Mouse (Mus musculus) kidney, embryonic 16.5 days (tissue): ENCODE measurements around the gene Prepl. TPM values are rescaled to one million over a fixed set of nuclear protein-coding genes. Genes with fewer than 3 reads are reported as not detected.
A peak's percentile ranks its signal among the peaks of the same experiment; 100 is the strongest.

Experiments used
- ATAC-seq: fragments of 200-750 bp; cut with Nextera tagmentation; 2 replicates; pipeline ENCODE4 v1.8.0; 2017; ENCODE audit warnings: moderate TSS enrichment; ENCODE audit not compliant: low FRiP score, low TSS enrichment
- H3K27ac ChIP-seq: fragments of 300-500 bp; sonication (generic); 2 replicates; pipeline ENCODE4 v1.5.1; 2014; ENCODE audit warnings: low read length
- H3K27me3 ChIP-seq: fragments of 300-500 bp; sonication (generic); 2 replicates; pipeline ENCODE4 v1.6.1; 2014; ENCODE audit warnings: low read length, control low read depth, mixed read lengths; ENCODE audit not compliant: insufficient read depth
- H3K36me3 ChIP-seq: fragments of 300-500 bp; sonication (generic); 2 replicates; pipeline ENCODE4 v1.6.1; 2014; ENCODE audit warnings: low read length, control low read depth, mixed read lengths; ENCODE audit not compliant: insufficient read depth
- H3K4me1 ChIP-seq: fragments of 300-500 bp; sonication (generic); 2 replicates; pipeline ENCODE4 v1.6.1; 2014; ENCODE audit warnings: low read length, control low read depth, mixed read lengths; ENCODE audit not compliant: insufficient read depth
- H3K4me2 ChIP-seq: fragments of 300-500 bp; sonication (generic); replicated peaks from 2 replicates; pipeline ENCODE4 v1.6.1; 2014; ENCODE audit warnings: low read depth, low read length
- H3K4me3 ChIP-seq: fragments of 300-500 bp; sonication (generic); 2 replicates; pipeline ENCODE4 v1.5.1; 2014; ENCODE audit warnings: mild to moderate bottlenecking, low read length
- H3K9ac ChIP-seq: fragments of 300-500 bp; sonication (generic); replicated peaks from 2 replicates; pipeline ENCODE4 v1.6.1; 2014; ENCODE audit warnings: low read length
- H3K9me3 ChIP-seq: fragments of 300-500 bp; sonication (generic); 2 replicates; pipeline ENCODE4 v1.6.1; 2016; ENCODE audit warnings: low read length, control low read depth
- WGBS: fragments of 180-500 bp; shearing (Covaris S2); extraction: QIAGEN DNeasy Blood & Tissue Kit; methylation state at CpG from one replicate; pipeline ENCODE4 v1.1.7; 2014; 5-methylcytosine and 5-hydroxymethylcytosine counted together
- polyA plus RNA-seq: library from polyadenylated mRNA; unstranded; fragments of >200 nt; fragmentation: Nextera tagmentation; extraction: Ambion mirVana; gene quantifications from 2 replicates; pipeline ENCODE4 v1.2.1, GENCODE M21; 2015

Prepl gene
- polyA plus RNA-seq, 1 experiment from 2014 or later = 33.0 TPM

DNA sequence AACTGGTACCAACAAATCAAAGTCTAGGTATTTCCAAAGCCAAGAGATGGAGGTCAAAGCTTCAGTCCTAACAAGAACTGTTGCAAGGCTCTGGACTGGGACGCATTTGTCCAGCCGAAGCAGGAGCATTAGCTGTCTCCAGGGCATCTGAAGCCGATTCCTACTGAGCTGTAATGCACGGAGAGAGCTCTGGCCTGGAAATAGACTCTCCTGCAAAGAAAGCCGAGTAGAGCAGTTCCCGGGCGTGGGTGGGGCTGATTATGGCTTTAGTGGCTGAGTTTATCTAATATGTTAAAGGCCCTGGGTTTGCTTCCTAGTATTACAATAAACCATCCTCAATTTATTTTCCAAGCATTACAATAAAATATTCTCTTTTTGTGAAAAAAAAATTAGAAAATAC, 16.8 kb downstream of the Prepl start:
- no peaks in the 10 kb centered on the region for H3K9me3 ChIP-seq
- no peak for ATAC-seq
- H3K27me3 ChIP-seq = no peaks in the 10 kb centered on the region
- no peak overlapping the region for H3K9ac ChIP-seq
- WGBS = 67% methylated on average over 7 of the region's 7 CpGs
- peaks cover 5% of the 10 kb centered on the region; the same call in 1 of the 2 replicates for H3K4me1 ChIP-seq
- H3K27ac ChIP-seq = no peak overlapping the region
- H3K36me3 ChIP-seq = peaks cover 46% of the 10 kb centered on the region
- no peak overlapping the region for H3K4me2 ChIP-seq
- no peak overlapping the region for H3K4me3 ChIP-seq

DNA sequence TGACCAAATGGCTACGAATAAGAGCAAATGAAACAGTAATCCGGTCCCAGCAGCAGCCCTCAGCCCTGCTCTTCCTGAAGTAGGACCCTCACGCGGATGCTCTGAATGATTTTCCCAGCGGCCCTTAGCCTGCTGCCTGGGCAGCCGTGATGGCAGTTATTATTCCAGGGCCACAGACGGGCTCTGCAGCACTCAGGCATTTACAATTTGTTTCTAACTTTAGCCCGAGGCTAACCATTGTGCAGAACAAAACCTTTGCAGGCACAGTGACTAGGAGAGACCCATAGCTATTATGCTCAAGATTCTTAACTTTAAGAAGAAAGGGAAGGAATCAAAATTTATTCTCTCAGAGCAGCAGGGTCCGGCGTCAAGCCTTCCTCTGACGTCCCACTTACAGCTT, 17.7 kb downstream of the Prepl start:
- H3K9me3 ChIP-seq = no peaks in the 10 kb centered on the region
- 56% methylated on average over 11 of the region's 11 CpGs for WGBS
- H3K4me3 ChIP-seq = no peak overlapping the region
- H3K4me2 ChIP-seq = no peak overlapping the region
- ATAC-seq = no peak
- H3K9ac ChIP-seq = 0 out of 2 replicates have a peak overlapping the region, but pooled peaks have one; percentile 25
- H3K27ac ChIP-seq = peak overlapping the region; percentile 15; the same call in 1 of the 2 replicates
- H3K36me3 ChIP-seq = peaks cover 43% of the 10 kb centered on the region
- no peaks in the 10 kb centered on the region for H3K27me3 ChIP-seq
- peaks cover 5% of the 10 kb centered on the region; the same call in 1 of the 2 replicates for H3K4me1 ChIP-seq

DNA sequence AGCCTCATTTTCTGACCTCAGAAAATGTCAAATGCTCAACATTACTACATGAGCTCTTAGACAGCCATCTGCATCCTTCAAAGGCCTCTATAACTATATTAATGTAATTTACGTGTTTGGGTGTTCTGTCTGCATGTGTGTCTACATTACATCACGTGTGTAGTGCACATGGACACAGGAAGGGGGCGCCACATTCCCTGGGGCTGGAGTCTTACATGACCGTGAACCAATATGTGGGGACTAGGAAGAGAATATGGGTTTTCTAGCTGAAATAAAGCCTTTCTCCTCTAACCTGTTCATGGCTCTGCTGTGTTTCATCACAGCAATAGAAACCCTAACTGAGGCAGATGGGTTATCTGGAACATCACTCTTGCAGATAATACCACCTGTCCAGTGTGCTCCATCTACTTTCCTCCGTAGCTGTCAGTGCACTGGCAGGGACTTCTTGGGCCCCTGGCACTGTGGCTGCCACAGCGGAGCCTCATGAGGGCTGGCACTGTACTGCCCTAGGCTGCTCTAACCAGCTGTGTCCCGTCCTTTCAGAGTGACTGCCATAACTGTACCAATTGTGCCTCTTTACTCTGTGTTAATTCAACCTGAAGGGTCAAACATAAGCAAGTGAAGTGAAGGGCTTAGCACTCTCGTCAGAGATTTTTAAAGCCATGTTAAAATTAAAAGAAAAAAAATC, 18.8 kb downstream of the Prepl start:
- Histone ChIP-seq H3K36me3 (peaks cover 38% of the 10 kb centered on the region), H3K4me2 (no peak overlapping the region), H3K27me3 (no peaks in the 10 kb centered on the region), H3K9ac (no peak overlapping the region), H3K9me3 (no peaks in the 10 kb centered on the region), H3K27ac (no peak overlapping the region), H3K4me1 (peaks cover 5% of the 10 kb centered on the region; the same call in 1 of the 2 replicates), H3K4me3 (no peak overlapping the region)
- 90% methylated on average over 8 of the region's 8 CpGs for WGBS
- ATAC-seq = no peak

DNA sequence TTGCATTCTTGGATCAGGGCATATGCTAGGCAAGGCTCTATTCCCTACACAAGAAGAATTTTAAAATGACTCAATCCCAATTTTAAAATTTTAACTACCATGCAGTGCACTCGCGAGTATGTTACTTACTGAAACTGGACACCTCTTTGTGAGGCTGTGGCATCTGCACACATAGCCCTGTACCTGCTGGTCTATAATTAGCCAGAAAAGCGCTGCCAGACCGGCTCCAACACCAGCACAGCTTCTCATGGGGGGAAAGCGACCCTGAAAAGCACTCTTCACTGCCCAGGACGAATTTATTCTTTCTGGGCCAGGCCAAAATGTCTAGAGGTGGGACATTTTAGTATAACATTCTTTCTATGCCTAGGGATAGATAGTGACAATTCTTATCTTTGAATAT, 19.4 kb downstream of the Prepl start:
- ATAC-seq = no peak
- 78% methylated on average over 6 of the region's 6 CpGs for WGBS
- no peaks in the 10 kb centered on the region for H3K27me3 ChIP-seq
- no peak overlapping the region for H3K4me2 ChIP-seq
- H3K4me3 ChIP-seq = no peak overlapping the region
- H3K27ac ChIP-seq = no peak overlapping the region
- H3K9ac ChIP-seq = no peak overlapping the region
- H3K36me3 ChIP-seq = peaks cover 37% of the 10 kb centered on the region
- no peaks in the 10 kb centered on the region for H3K9me3 ChIP-seq
- H3K4me1 ChIP-seq = peaks cover 5% of the 10 kb centered on the region; the same call in 1 of the 2 replicates

DNA sequence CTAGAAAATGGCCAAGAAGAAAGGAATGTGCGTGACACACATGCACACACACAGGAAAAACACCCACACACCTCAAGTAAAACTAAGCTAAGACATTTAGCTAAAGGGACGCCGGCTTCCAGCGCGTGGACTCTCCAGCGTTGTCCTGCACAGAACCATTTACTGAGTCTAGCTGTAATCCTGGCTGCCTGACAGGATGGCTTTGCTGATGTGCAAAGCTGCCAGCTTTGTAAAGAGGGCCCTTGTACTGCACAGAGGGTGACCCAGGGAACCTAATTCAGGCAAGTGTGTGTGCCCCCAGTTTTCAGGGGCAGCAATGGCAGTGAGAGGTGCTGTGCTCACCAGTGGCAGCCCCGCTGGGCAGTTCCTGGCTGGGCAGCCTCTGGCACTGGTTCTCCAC, 22.7 kb downstream of the Prepl start:
- WGBS = 91% methylated on average over 7 of the region's 7 CpGs
- H3K9ac ChIP-seq = no peak overlapping the region
- no peak overlapping the region for H3K4me3 ChIP-seq
- ATAC-seq = no peak
- peaks cover 55% of the 10 kb centered on the region for H3K36me3 ChIP-seq
- H3K27me3 ChIP-seq = no peaks in the 10 kb centered on the region
- no peaks in the 10 kb centered on the region for H3K4me1 ChIP-seq
- H3K4me2 ChIP-seq = no peak overlapping the region
- H3K9me3 ChIP-seq = no peaks in the 10 kb centered on the region
- H3K27ac ChIP-seq = no peak overlapping the region

DNA sequence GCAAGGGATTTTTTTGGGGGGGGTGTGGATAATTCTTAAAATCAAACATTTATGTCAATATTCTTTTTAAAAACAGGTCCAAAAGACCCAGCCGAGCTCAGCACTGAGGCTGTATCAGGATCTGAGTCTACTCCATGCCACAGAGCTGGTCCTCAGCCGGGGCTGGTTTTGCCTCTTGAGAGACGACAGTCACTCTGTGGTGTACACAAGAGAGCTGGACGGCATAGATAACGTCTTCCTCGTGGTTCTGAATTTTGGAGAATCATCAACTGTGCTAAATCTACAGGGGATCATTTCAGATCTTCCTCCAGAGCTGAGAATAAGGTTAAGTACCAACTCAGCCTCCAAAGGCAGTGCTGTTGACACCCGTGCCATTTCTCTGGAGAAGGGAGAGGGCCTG, 26.5 kb downstream of the Prepl start:
- ATAC-seq = no peak
- WGBS = 91% methylated on average over 7 of the region's 7 CpGs
- Histone ChIP-seq H3K9ac (no peak overlapping the region), H3K27ac (no peak overlapping the region), H3K4me2 (no peak overlapping the region), H3K9me3 (no peaks in the 10 kb centered on the region), H3K27me3 (no peaks in the 10 kb centered on the region), H3K4me3 (no peak overlapping the region), H3K36me3 (peaks cover 38% of the 10 kb centered on the region), H3K4me1 (no peaks in the 10 kb centered on the region)

DNA sequence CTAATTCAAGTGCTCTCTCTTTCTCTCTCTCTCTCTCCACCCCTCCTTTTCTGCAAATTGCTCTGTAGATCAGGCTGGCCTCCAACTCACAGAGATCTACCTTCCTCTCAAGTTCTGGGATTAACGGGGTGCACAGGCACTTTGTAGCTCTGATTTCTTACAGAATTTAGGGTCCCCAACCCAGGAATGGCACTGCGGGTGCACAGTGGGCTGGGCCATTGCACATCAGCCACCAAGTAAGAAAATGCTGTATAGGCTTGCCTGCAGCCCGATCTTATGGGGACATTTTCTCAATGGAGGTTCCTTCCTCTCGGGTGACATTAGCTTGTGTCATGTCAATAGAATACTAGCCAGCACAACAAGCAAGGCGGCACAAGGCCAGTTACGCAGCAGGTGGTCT, 30.9 kb downstream of the Prepl start:
- Histone ChIP-seq H3K27me3 (no peaks in the 10 kb centered on the region), H3K4me2 (no peak overlapping the region), H3K9me3 (no peaks in the 10 kb centered on the region), H3K9ac (no peak overlapping the region), H3K4me3 (no peak overlapping the region), H3K4me1 (no peaks in the 10 kb centered on the region), H3K36me3 (peaks cover 15% of the 10 kb centered on the region; the same call in 1 of the 2 replicates), H3K27ac (no peak overlapping the region)
- ATAC-seq = no peak
- 94% methylated on average over 6 of the region's 6 CpGs for WGBS

DNA sequence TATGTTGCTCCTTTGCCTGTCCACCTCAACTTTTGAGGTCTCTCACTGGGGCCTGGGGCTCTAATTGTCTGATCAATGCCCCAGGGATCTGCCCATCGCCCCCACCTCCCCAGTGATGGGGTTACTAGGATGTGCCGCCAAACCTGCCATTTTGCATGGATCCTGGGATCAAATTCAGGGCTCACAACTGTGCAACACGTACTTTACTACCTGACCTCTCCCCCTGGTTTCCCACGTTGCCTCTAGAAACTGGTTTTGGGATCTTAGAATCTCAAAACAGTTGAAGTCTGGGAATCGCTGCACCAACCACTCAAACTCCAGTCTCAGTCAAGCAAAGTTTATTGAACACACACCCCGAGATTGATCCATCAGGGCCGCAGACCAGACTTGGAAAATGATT, 31.8 kb downstream of the Prepl start:
- no peaks in the 10 kb centered on the region for H3K27me3 ChIP-seq
- ATAC-seq = no peak
- H3K36me3 ChIP-seq = peaks cover 11% of the 10 kb centered on the region; the same call in 1 of the 2 replicates
- no peak overlapping the region for H3K4me3 ChIP-seq
- no peaks in the 10 kb centered on the region for H3K4me1 ChIP-seq
- H3K9me3 ChIP-seq = no peaks in the 10 kb centered on the region
- no peak overlapping the region for H3K27ac ChIP-seq
- 90% methylated on average over 7 of the region's 7 CpGs for WGBS
- H3K9ac ChIP-seq = no peak overlapping the region
- no peak overlapping the region for H3K4me2 ChIP-seq

DNA sequence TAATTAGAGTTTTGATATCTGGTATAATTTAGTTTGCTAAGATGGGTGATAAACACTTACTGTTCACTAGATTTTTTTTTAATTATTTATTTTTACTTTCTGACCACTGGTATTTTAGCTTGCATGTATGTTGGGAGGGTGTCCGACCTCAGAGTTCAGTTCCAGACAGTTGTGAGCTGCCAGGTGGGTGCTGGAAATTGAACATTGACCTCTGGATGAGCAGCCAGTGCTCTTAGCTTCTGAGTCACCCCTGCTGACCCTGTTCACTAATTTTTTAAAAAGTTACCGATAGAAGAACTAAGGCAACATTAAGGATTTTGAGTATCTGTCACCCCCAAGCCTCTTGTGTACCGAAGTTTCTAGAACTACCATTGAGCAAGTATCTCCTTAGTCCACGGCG, 41.7 kb downstream of the Prepl start:
- no peak overlapping the region for H3K9ac ChIP-seq
- no peak overlapping the region for H3K4me3 ChIP-seq
- 88% methylated on average over 5 of the region's 5 CpGs for WGBS
- H3K36me3 ChIP-seq = no peaks in the 10 kb centered on the region
- peaks cover 7% of the 10 kb centered on the region; the same call in 1 of the 2 replicates for H3K4me1 ChIP-seq
- H3K4me2 ChIP-seq = no peak overlapping the region
- no peaks in the 10 kb centered on the region for H3K9me3 ChIP-seq
- H3K27ac ChIP-seq = no peak overlapping the region
- H3K27me3 ChIP-seq = no peaks in the 10 kb centered on the region
- no peak for ATAC-seq

DNA sequence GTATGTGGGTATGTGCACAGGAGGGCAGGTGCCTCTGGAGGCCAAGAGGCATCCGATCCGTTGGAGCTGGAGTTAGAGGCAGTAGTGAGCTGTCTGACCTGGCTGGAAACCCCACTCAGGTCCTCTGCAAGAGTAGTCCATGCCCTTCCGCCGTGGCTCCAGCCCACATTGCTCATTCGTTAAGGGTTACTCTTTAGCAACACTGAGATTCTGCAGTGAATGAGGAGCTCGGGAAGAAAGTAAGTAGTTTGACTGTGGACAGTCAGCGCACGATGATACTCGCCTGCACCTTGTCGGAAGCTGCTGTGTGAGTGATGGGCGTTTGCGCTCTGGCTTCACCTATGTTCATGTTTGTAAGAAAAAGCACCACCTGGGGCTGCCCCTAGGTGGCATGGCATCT, 44.9 kb downstream of the Prepl start:
- peak overlapping the region; percentile 77 for H3K27ac ChIP-seq
- no peak overlapping the region for H3K4me2 ChIP-seq
- peaks cover 25% of the 10 kb centered on the region for H3K4me1 ChIP-seq
- H3K27me3 ChIP-seq = no peaks in the 10 kb centered on the region
- H3K4me3 ChIP-seq = no peak overlapping the region
- H3K36me3 ChIP-seq = no peaks in the 10 kb centered on the region
- H3K9me3 ChIP-seq = no peaks in the 10 kb centered on the region
- 81% methylated on average over 12 of the region's 12 CpGs for WGBS
- no peak overlapping the region for H3K9ac ChIP-seq
- ATAC-seq = no peak
